Mouse (Mus musculus) left cerebral cortex, postnatal 10 days (tissue): Measurements from ENCODE around the gene Evx2. TPM values are rescaled to one million over a fixed set of nuclear protein-coding genes. Genes with fewer than 3 reads are reported as not detected.
A peak's percentile ranks its signal among the peaks of the same experiment; 100 is the strongest.

Experiments
- DNase-seq, 2 experiments: peaks; one replicate each; pipeline ENCODE4 v3.0.0; 2021 to 2022; ENCODE audit warnings: low spot score in 2 of 2, mixed read lengths in 1 of 2; ENCODE audit errors: extremely low spot score in 1 of 2
- intact Hi-C: fragments of 180-260 bp; cut with DNase I; formaldehyde crosslinking; loops from one replicate; pipeline ENCODE4 v1.15.1; 2025
- total RNA-seq, 2 experiments: library from RNA; stranded (reverse); gene quantifications; 2 replicates each; pipeline ENCODE4 v1.2.3; 2021

Evx2 gene
- total RNA-seq, 2 experiments from 2014 or later: not detected

- intact Hi-C loops: loop anchor here (5.0 kb wide), 1 partner anchor 36 kb away; the partner anchor contains the start of gene Hoxd10
- DNase-seq: no peak
Observed at GRCm38 (mm10) chr2:74656632-74657021, 2.7 kb downstream of the Evx2 start.

DNA sequence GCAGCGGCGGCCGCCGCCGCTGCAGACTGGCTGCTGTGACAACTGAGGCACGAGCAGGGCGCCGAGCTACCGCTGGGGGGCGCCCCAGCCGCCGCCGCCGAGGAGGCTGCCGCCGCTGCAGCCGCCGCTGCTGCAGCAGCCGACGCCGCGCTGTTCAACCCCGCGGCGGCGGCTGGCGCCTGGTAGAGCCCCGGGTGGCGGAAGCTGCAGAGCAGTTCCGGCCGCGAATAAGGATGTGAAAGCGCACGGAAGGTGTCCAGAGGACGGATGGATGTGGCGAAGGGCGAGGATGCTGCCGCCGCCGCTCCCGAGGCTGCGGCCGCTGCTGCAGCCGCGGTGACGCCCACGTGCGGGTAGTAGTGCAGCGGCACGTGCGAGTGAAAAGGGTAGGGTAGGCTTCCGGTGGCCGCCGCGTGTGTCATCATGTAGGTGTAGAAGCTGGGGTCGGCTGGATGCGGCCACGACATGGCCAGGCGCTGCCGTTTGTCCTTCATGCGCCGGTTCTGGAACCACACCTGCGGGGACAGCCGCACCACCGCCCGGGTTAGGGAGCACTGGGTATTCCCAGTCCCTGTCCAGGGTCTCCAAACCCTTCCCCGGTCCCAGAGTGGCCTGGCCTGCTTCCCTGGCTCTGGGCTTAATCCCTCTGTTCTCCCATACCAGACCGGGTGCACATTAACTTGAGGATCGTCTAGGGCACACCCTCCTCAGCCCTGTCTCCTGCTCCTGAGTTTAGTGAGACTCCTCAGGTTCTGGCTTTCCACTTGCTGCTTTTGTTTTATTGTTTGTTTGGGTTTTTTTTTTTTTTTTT is 3.3 kb downstream of the Evx2 start:
- intact Hi-C loops: loop anchor here (2.0 to 5.0 kb wide), 2 partner anchors 36 to 355 kb away; partner anchors contain the start of gene Hoxd10

DNA sequence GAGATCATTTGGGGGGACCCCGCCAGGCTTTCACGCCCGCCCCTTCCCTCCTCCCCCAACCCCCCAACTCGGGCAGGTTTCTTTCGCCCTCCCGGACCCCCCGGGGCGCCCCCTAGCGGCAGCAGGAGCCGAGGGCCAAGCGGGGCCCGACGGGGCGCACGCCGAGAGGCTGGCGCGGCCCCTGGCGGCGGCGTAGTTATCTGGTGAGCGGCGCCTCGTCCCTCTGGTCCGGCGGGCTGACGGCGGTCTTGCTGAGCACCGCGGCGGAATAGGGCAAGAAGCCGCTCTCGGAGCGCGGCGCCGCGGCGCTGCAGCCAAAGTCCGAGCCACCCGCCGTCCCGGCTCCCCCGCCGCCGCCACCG is 4.0 kb downstream of the Evx2 start:
- intact Hi-C loops: loop anchor here (2.0 to 5.0 kb wide), 2 partner anchors 37 to 355 kb away; partner anchors contain the start of gene Hoxd10
- DNase-seq: peak in 1 of 2 experiments; percentile 50

More for the DNA sequence above, 3.3 kb downstream of the Evx2 start:
- DNase-seq: no peak

DNA sequence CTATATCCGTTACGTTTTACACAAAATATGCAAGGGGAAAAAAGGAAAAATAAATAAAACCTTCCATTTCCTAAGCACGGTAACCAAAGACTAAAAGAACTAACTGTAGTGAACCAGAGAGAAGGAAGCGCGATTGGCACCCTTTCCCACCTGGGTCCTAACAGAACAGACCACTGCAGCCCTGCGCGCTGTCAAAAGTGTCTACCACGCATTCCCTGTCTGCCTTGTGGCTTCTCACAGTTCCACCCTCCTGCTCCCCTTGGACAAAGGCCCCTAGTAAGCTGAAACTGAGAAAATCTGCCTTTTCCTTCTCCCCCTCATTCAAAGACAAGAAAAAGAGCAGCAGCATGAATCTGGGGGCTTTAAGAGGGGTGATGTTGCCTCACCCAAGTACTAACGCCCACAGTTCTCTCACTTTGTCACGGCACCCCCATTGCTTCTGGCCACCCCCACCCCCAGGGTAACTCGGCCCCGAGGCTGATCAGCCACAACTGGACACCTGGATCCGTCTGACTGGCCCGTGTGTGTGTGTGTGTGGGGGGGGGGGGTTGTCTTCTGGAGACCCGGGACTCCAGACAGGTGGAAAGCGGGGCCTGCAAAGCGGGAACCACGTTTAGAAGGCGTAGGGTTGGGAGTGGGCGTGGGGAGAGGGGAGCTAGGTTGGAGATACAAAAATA is 4.5 kb downstream of the Evx2 start:
- no peak for DNase-seq
- intact Hi-C loops: loop anchor here (2.0 to 5.0 kb wide), 2 partner anchors 37 to 354 kb away; partner anchors contain the start of gene Hoxd10

DNA sequence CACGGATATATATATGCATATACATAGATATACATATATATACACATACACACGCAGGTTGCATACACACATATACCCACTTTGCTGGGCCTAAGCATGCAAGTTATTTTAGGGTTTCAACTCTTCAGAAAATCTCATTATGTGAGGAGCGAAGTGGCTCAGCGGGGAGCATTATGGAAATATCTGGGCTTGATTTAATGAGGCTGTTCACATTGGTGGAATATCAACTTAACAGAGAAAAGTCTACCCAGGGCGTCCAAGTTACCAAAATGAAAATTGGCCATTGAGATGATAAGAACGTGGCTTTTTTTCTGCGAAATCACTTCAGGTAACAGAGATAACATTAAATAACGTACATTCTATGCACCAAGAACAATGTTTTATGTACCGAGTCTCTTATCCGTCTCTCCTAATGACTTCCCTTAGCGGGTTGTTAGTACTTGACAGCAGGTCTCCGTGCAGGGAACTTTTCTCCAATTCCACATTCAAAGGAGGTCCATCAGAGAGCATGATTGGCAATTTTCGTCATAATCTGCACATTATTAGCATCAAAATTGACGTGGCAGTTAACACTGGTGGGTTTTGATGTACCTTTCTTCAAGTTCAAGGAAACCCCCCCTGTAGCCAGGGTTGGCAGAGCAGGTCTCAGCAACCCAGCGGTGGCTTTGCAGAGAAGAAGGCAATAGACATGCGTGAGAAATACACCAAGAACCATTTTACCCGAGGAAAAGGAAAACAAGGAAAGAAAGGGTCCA is 5.4 kb downstream of the Evx2 start:
- no peak for DNase-seq
- intact Hi-C loops: loop anchor here (2.0 kb wide), 1 partner anchor 353 kb away; no protein-coding TSS in a partner anchor

DNA sequence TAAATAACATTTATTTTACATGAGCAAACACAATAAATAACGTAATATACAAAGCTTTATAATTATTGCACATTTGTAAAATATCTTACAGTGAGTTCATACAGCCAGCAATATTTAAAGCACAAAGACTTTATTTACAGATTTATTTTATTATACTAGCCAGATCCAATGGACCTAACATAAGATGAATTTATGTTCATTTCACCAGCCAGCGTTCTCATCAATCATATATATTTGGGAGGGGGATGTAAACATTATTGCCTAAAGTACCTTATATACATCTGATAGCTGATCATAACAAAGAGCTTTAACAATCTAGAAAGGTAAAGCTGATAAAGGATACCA is 6.4 kb downstream of the Evx2 start:
- intact Hi-C loops: no loop called here
- no peak for DNase-seq

GRCm38 (mm10) chr2:74647082-74647864 is 12.1 kb downstream of the Evx2 start:
- no peak for DNase-seq
- intact Hi-C loops: no loop called here

GRCm38 (mm10) chr2:74645631-74646030 is 13.7 kb downstream of the Evx2 start:
- no peak for DNase-seq
- intact Hi-C loops: no loop called here

- intact Hi-C loops: no loop called here
- no peak for DNase-seq
Observed at GRCm38 (mm10) chr2:74642431-74642830, 16.9 kb downstream of the Evx2 start.

DNA sequence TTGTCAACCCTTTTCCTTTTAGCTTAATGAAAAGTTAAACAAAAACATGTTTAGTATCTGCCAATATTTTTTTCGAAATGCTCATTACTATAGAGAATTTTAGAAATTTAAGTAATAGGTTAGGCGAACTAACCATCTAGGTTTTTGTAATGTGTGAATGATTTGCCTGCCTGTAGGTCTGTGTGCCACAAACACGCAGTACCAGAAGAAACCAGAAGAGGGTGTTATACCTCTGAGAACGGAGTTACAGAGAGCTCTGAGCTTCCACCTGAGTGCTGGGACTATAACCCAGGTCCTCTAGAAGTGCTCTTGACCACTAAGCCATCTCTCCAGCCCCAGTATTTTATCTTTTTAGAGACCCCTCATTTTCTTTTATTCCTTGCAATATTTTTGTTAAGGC is 23.9 kb downstream of the Evx2 start:
- intact Hi-C loops: no loop called here
- DNase-seq: no peak

GRCm38 (mm10) chr2:74620368-74620767 is 39.0 kb downstream of the Evx2 start:
- intact Hi-C loops: no loop called here
- DNase-seq: no peak

GRCm38 (mm10) chr2:74619676-74620246 is 39.6 kb downstream of the Evx2 start:
- intact Hi-C loops: no loop called here
- no peak for DNase-seq

GRCm38 (mm10) chr2:74617706-74618105 is 41.7 kb downstream of the Evx2 start:
- no peak for DNase-seq
- intact Hi-C loops: no loop called here

DNA sequence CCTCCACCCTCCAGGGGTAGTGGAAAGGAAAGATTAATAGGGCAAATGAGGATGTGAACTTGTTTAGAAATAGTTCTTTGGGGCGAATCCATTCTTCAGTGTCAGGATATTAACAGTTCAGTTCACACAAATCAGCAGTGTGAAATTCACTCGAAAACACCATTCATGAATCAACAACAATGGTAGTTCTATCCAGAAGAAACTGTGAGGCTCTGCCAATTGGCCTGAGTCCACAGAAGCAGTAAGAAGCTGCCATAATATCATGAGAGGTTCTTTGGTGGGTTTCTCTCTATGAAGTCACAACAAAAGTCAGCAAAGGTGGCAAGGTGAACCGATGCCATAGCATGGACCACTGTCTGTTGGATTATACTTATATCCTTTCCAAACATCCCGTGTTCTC is 48.0 kb downstream of the Evx2 start:
- intact Hi-C loops: no loop called here
- no peak for DNase-seq

DNA sequence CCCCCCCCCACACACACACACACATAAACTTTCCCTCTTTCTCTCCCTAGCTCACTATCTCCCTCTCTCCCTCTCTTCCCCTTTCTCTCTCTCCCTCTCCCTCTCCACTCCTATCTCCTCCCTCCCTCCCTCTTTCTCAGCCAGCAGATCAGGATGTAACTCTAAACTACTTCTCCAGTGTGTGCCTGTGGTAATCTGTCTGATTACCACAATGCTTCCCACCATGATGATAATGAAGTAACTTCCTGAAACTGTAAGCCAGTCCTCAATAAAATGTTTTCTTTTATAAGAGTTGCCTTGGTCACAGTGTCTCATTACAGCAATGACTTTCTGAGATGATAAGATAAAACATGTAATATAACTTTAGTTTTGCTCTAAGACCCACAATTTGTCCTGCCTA is 50.0 kb downstream of the Evx2 start:
- intact Hi-C loops: no loop called here
- DNase-seq: no peak

DNA sequence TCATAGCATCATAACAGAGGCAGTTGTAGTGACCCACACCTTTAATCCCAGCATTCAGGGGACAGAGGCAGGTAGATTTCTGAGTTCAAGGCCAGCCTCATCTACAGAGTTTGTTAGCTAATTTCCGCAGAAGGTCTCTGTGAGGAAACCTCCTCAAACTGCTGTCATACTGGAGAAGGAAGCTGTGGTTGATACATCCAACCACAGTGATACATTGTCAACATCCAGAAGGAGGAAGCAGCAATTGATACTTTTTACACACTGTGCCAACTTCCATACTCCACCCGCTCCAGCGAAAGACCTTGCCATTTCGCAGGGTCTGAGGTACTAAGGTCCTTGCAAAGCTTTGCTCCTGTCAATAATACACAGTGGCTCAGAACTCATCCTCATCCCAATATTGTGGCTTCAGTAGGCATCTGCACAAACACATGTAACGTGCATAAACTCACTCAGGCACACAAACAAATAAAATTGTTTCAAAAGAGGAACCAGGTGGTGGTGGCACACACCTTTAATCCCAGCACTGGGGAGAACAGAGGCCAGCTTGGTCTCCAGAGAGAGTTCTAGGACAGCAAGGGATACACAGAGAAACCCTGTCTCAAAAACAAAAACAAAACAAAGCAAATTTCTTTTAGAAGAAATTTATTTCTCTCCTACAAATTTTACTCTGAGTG is 53.1 kb downstream of the Evx2 start:
- no peak for DNase-seq
- intact Hi-C loops: no loop called here

DNA sequence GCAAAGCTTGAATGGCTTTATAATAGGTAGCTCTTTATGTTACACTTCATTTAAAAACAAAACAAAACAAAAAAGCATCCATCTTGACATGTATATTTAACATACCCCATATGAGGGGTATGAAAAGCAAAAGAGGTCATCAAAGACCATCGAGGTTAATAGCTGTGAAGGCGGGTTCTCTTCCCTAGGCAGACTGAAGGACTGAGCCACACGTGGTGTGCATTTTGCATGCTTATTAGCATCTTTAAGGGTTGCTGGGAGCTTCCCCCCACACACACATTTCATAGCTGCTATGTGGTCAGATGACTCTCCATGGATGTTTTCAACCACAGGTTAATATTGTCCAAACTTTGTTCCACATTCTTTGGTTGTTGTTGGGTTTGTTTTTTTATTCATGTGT is 55.3 kb downstream of the Evx2 start:
- DNase-seq: no peak
- intact Hi-C loops: no loop called here
